Mouse (Mus musculus): Measurements from ENCODE around the gene Dctn1.

The Dctn1 gene

DNA sequence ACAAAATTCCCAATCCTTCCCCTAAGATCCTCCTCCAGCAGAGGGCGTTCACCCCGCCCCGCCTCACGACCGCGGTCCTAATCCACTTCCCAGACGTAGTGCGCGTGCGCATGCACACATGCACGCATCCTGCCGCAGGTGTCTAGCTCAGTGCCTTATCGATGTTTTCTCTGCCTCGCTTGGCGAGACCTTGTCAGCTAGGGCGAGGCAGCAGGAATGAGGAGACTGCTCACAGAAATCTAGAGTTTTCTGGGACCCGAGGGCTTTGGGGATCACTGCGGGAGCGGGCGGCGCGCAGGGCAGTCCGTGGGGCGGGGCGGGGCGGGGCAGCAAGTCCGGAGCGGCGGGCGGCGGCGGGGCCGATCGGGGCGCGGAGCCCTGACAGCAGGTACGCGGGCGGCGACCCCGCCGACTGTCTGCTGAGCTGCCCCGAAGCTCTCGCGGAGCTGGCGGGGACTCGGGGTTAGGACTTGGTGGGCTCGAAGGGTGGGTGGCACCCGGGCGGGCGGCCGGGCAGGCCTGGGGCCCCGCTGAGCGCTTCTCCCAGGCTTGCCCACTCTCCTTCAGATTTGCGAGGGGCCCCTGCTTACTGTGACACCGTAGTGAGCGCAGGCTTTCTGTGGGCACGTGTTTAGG is at the start of gene Dctn1:
Dctn1 (plus strand) TSS at position 314 of the 636 bp plus-strand sequence.
- DNase-seq (ENCODE audit: low spot score in 2 of 2): peak; percentile 94 to 96

DNA sequence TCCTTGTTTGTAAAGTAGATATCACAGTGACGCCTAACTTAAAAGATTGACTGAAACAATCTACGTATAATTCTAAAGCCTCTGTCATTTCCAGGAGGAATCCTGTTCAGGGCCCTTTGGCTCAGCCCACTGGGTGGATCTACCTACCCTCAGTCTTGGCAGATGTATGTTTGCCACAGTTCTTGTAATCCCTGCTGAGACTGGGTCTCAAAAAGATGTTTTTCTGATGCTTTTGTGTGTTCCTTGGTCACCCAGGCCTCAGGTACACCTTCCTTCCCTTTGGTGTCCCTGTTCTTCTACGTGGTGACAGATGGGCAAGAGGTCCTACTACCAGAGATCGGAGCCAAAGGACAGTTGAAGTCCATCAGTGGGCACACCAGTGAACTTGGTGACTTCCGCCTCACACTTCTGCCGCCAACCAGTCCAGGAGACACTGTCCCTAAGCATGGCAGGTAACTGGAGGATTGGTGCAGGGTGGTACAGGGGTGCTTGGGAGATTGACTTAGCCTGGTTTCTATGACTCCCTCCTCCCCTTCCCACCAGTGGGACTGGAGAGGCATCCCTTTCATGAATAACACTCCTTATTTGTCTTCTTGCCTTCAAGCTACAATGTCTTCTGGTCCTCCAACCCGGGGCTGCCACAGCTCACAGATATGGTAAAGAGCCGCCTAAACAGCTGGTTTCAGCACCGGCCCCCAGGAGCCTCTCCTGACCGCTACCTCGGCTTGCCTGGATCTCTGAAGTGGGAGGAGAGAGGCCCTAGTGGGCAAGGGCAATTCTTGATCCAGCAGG is 49.2 kb upstream of the Dctn1 start:
- DNase-seq (ENCODE audit: low spot score in 2 of 2): peak in 1 of 2 experiments; percentile 34

- peak in 1 of 2 experiments; percentile 35 for DNase-seq (ENCODE audit: low spot score in 2 of 2)
These were observed 48.6 kb upstream of the Dctn1 start for GRCm38 (mm10) chr6:83117165-83117438.

GRCm38 (mm10) chr6:83117616-83118015 is 48.1 kb upstream of the Dctn1 start:
- no peak for DNase-seq (ENCODE audit: low spot score in 2 of 2)

GRCm38 (mm10) chr6:83118369-83118768 is 47.4 kb upstream of the Dctn1 start:
- peak in 1 of 2 experiments; percentile 48 for DNase-seq (ENCODE audit: low spot score in 2 of 2)

GRCm38 (mm10) chr6:83118825-83119733 is 46.6 kb upstream of the Dctn1 start:
- peak in 1 of 2 experiments; percentile 18 for DNase-seq (ENCODE audit: low spot score in 2 of 2)

GRCm38 (mm10) chr6:83119734-83120051 is 46.0 kb upstream of the Dctn1 start:
- DNase-seq (ENCODE audit: low spot score in 2 of 2): peak in 1 of 2 experiments; percentile 64

GRCm38 (mm10) chr6:83120930-83121862 is 44.5 kb upstream of the Dctn1 start, which contains the start of gene Wbp1:
Wbp1 (minus strand) TSS chr6:83121559.
- DNase-seq (ENCODE audit: low spot score in 2 of 2): peak; percentile 97 to 100

- DNase-seq (ENCODE audit: low spot score in 2 of 2): peak; percentile 57 to 61
These were observed 43.6 kb upstream of the Dctn1 start for GRCm38 (mm10) chr6:83121863-83122710.

DNA sequence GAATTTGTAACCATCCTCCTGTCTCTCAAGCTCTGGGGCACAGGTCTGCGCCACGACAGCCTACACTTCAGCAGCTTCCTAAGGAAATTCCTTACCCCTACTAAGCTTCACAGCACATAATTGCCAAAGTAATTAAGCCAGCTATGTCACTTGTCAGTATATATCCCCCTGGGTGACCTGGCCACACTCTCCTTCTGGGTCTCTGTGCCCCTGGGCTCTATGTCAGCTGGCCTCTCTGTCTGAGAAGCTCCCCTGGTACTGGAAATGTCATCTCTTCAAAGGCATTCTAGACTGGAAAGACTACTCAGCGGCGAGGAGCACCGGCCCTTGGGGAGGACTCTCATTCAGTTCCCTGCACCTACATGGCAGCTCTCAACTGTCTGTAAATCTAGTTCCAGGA is 42.8 kb upstream of the Dctn1 start:
- peak in 1 of 2 experiments; percentile 25 for DNase-seq (ENCODE audit: low spot score in 2 of 2)

GRCm38 (mm10) chr6:83124851-83125312 is 40.8 kb upstream of the Dctn1 start:
- peak; percentile 95 for DNase-seq (ENCODE audit: low spot score in 2 of 2)

- DNase-seq (ENCODE audit: low spot score in 2 of 2): no peak
These were observed 40.4 kb upstream of the Dctn1 start, which contains the start of gene Ino80b for GRCm38 (mm10) chr6:83125331-83125730. Ino80b (minus strand) TSS chr6:83125431.

- DNase-seq (ENCODE audit: low spot score in 2 of 2): no peak
These were observed 38.3 kb upstream of the Dctn1 start for GRCm38 (mm10) chr6:83127419-83127818.

GRCm38 (mm10) chr6:83131469-83132034 is 34.2 kb upstream of the Dctn1 start:
- no peak for DNase-seq (ENCODE audit: low spot score in 2 of 2)

DNA sequence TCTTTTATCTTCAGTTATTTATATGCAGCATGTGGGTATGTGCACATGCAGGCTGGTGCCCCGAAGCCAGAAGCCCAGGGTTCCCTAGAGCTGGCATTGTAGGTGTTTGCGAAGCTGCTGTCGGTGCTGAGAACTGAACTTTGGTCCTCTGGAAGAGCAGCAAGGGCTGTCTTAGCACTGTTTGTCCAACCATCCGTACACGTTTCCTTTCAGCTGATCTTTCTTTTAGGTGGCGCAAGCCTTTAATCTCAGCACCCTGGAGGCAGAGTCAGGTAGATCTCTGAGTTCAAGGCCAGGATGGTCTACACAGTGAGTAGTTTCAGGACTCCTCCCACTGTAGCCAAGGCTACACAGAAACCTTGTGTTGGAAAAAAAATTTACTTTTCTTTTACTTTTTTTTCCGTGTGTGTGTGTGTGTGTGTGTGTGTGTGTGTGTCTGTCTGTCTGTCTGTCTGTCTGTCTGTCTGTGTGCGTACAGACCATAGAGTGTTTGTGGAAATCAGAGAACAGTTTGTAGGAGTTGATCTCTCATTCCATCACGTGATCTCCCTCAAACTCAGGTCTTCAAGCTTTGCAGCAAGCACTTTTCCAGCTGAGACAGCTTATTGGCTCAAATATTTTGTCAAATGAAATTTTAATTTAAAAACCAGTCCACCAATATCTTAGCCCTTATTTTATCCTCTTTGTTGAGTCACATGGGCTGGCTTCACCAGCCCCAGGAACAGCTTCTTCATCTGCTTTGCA is 33.4 kb upstream of the Dctn1 start:
- no peak for DNase-seq (ENCODE audit: low spot score in 2 of 2)

GRCm38 (mm10) chr6:83134226-83134625 is 31.5 kb upstream of the Dctn1 start:
- DNase-seq (ENCODE audit: low spot score in 2 of 2): no peak

GRCm38 (mm10) chr6:83134951-83135513 is 30.7 kb upstream of the Dctn1 start, which contains the start of gene Rtkn:
Rtkn (plus strand) TSS chr6:83135463.
- no peak for DNase-seq (ENCODE audit: low spot score in 2 of 2)

DNA sequence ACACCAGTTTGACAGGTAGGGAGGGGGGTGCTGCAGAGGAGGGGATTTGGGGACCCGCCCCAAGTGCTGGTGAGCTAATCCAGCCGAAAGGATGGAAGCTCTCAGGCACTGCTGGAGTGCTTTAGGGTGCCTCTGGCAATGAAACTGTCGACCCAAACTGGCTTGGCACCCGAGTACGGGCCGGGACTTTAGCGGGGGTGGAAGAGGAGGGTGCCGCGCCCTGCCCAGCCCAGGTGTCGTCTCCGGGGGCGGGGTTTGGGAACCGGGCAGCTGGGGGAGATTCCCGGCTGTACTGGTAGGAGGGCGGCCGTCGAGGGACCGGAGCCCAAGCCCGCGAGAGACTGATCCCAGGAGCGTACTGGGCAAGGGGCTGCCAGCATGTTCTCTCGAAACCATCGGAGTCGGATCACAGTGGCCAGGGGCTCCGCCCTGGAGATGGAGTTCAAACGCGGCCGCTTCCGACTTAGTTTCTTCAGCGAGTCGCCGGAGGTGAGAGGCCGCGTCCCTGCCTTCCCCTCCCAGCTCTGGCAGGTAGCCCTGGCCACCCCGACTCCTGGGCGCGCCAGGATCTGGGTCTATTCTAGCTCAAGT is 30.1 kb upstream of the Dctn1 start:
- DNase-seq (ENCODE audit: low spot score in 2 of 2): no peak

All from right cerebral cortex, postnatal 10 days (tissue).